Mouse (Mus musculus): Measurements from ENCODE around the gene Map3k12. TPM values are rescaled to one million over a fixed set of nuclear protein-coding genes. Genes with fewer than 3 reads are reported as not detected.

The Map3k12 gene
- polyA plus RNA-seq, 1 experiment from 2014 or later = 13.0 TPM

GRCm38 (mm10) chr15:102546677-102547427 lies 30.0 kb upstream of the Map3k12 start:
- Histone ChIP-seq H3K4me3 (ENCODE audit: low read depth, low read length) (no peak overlapping the region), H3K27ac (replicated peaks; ENCODE audit: low read depth, low read length) (no peak overlapping the region), H3K27me3 (replicated peaks; ENCODE audit: control insufficient read depth, insufficient read depth, low read length) (no peaks in the 10 kb centered on the region), H3K4me2 (ENCODE audit: low read depth, low read length) (no peak overlapping the region), H3K4me1 (ENCODE audit: control insufficient read depth, insufficient read depth, low read length) (no peaks in the 10 kb centered on the region), H3K9me3 (ENCODE audit: control insufficient read depth, low read length) (no peaks in the 10 kb centered on the region), H3K9ac (ENCODE audit: low read depth, low read length) (no peak overlapping the region), H3K36me3 (ENCODE audit: control insufficient read depth, insufficient read depth, low read length) (peaks cover 74% of the 10 kb centered on the region)
- DNase-seq (ENCODE audit: low spot score) (peak; percentile 77), ATAC-seq (ENCODE audit: low read depth) (peak; percentile 63; the same call in 1 of the 2 replicates)
- 84% methylated on average over 3 of the region's 3 CpGs for WGBS

GRCm38 (mm10) chr15:102546246-102546645 lies 29.4 kb upstream of the Map3k12 start:
- no peak overlapping the region for H3K4me3 ChIP-seq (ENCODE audit: low read depth, low read length)
- H3K36me3 ChIP-seq (ENCODE audit: control insufficient read depth, insufficient read depth, low read length) = peaks cover 74% of the 10 kb centered on the region
- H3K9me3 ChIP-seq (ENCODE audit: control insufficient read depth, low read length) = no peaks in the 10 kb centered on the region
- H3K4me2 ChIP-seq (ENCODE audit: low read depth, low read length) = no peak overlapping the region
- no peaks in the 10 kb centered on the region for H3K4me1 ChIP-seq (ENCODE audit: control insufficient read depth, insufficient read depth, low read length)
- DNase-seq (ENCODE audit: low spot score) = no peak
- no peaks in the 10 kb centered on the region for H3K27me3 ChIP-seq (replicated peaks; ENCODE audit: control insufficient read depth, insufficient read depth, low read length)
- H3K27ac ChIP-seq (replicated peaks; ENCODE audit: low read depth, low read length) = no peak overlapping the region
- no peak for ATAC-seq (ENCODE audit: low read depth)
- WGBS = 88% methylated on average over 3 of the region's 3 CpGs
- no peak overlapping the region for H3K9ac ChIP-seq (ENCODE audit: low read depth, low read length)

- Histone ChIP-seq H3K27me3 (replicated peaks; ENCODE audit: control insufficient read depth, insufficient read depth, low read length) (no peaks in the 10 kb centered on the region), H3K4me2 (ENCODE audit: low read depth, low read length) (no peak overlapping the region), H3K4me1 (ENCODE audit: control insufficient read depth, insufficient read depth, low read length) (no peaks in the 10 kb centered on the region), H3K9ac (ENCODE audit: low read depth, low read length) (no peak overlapping the region), H3K27ac (replicated peaks; ENCODE audit: low read depth, low read length) (no peak overlapping the region), H3K4me3 (ENCODE audit: low read depth, low read length) (no peak overlapping the region), H3K36me3 (ENCODE audit: control insufficient read depth, insufficient read depth, low read length) (peaks cover 83% of the 10 kb centered on the region), H3K9me3 (ENCODE audit: control insufficient read depth, low read length) (no peaks in the 10 kb centered on the region)
- no peak for ATAC-seq (ENCODE audit: low read depth)
- 93% methylated on average over 4 of the region's 4 CpGs for WGBS
- no peak for DNase-seq (ENCODE audit: low spot score)
Measured at GRCm38 (mm10) chr15:102544801-102545200, 27.9 kb upstream of the Map3k12 start.

- Histone ChIP-seq H3K9me3 (ENCODE audit: control insufficient read depth, low read length) (no peaks in the 10 kb centered on the region), H3K4me2 (ENCODE audit: low read depth, low read length) (no peak overlapping the region), H3K27ac (replicated peaks; ENCODE audit: low read depth, low read length) (no peak overlapping the region), H3K9ac (ENCODE audit: low read depth, low read length) (no peak overlapping the region), H3K27me3 (replicated peaks; ENCODE audit: control insufficient read depth, insufficient read depth, low read length) (no peaks in the 10 kb centered on the region), H3K4me1 (ENCODE audit: control insufficient read depth, insufficient read depth, low read length) (no peaks in the 10 kb centered on the region), H3K36me3 (ENCODE audit: control insufficient read depth, insufficient read depth, low read length) (peaks cover 83% of the 10 kb centered on the region), H3K4me3 (ENCODE audit: low read depth, low read length) (no peak overlapping the region)
- ATAC-seq (ENCODE audit: low read depth) (no peak), DNase-seq (ENCODE audit: low spot score) (no peak)
- 92% methylated on average over 7 of the region's 7 CpGs for WGBS
Measured at GRCm38 (mm10) chr15:102533926-102534325, 17.1 kb upstream of the Map3k12 start.

GRCm38 (mm10) chr15:102532106-102532900 lies 15.4 kb upstream of the Map3k12 start:
- no peaks in the 10 kb centered on the region for H3K27me3 ChIP-seq (replicated peaks; ENCODE audit: control insufficient read depth, insufficient read depth, low read length)
- H3K36me3 ChIP-seq (ENCODE audit: control insufficient read depth, insufficient read depth, low read length) = peaks cover 91% of the 10 kb centered on the region
- ATAC-seq (ENCODE audit: low read depth) = no peak

GRCm38 (mm10) chr15:102531586-102531985 lies 14.7 kb upstream of the Map3k12 start:
- Histone ChIP-seq H3K9ac (ENCODE audit: low read depth, low read length) (no peak overlapping the region), H3K36me3 (ENCODE audit: control insufficient read depth, insufficient read depth, low read length) (peaks cover 86% of the 10 kb centered on the region), H3K9me3 (ENCODE audit: control insufficient read depth, low read length) (no peaks in the 10 kb centered on the region), H3K27me3 (replicated peaks; ENCODE audit: control insufficient read depth, insufficient read depth, low read length) (no peaks in the 10 kb centered on the region), H3K27ac (replicated peaks; ENCODE audit: low read depth, low read length) (no peak overlapping the region), H3K4me2 (ENCODE audit: low read depth, low read length) (no peak overlapping the region), H3K4me1 (ENCODE audit: control insufficient read depth, insufficient read depth, low read length) (no peaks in the 10 kb centered on the region), H3K4me3 (ENCODE audit: low read depth, low read length) (no peak overlapping the region)
- ATAC-seq (ENCODE audit: low read depth) (no peak), DNase-seq (ENCODE audit: low spot score) (no peak)
- WGBS = 87% methylated on average over 4 of the region's 4 CpGs

More at GRCm38 (mm10) chr15:102532106-102532900, 15.4 kb upstream of the Map3k12 start:
- no peak overlapping the region for H3K4me3 ChIP-seq (ENCODE audit: low read depth, low read length)
- H3K9ac ChIP-seq (ENCODE audit: low read depth, low read length) = no peak overlapping the region
- WGBS = 94% methylated on average over 3 of the region's 3 CpGs
- DNase-seq (ENCODE audit: low spot score) = no peak
- no peaks in the 10 kb centered on the region for H3K4me1 ChIP-seq (ENCODE audit: control insufficient read depth, insufficient read depth, low read length)
- no peaks in the 10 kb centered on the region for H3K9me3 ChIP-seq (ENCODE audit: control insufficient read depth, low read length)
- H3K4me2 ChIP-seq (ENCODE audit: low read depth, low read length) = no peak overlapping the region
- no peak overlapping the region for H3K27ac ChIP-seq (replicated peaks; ENCODE audit: low read depth, low read length)

- no peak overlapping the region for H3K9ac ChIP-seq (ENCODE audit: low read depth, low read length)
- no peak overlapping the region for H3K4me2 ChIP-seq (ENCODE audit: low read depth, low read length)
- no peaks in the 10 kb centered on the region for H3K27me3 ChIP-seq (replicated peaks; ENCODE audit: control insufficient read depth, insufficient read depth, low read length)
- ATAC-seq (ENCODE audit: low read depth) = no peak
- no peak for DNase-seq (ENCODE audit: low spot score)
- H3K36me3 ChIP-seq (ENCODE audit: control insufficient read depth, insufficient read depth, low read length) = peaks cover 81% of the 10 kb centered on the region
- WGBS = 86% methylated on average over 4 of the region's 4 CpGs
- H3K27ac ChIP-seq (replicated peaks; ENCODE audit: low read depth, low read length) = no peak overlapping the region
- no peaks in the 10 kb centered on the region for H3K9me3 ChIP-seq (ENCODE audit: control insufficient read depth, low read length)
- no peak overlapping the region for H3K4me3 ChIP-seq (ENCODE audit: low read depth, low read length)
- no peaks in the 10 kb centered on the region for H3K4me1 ChIP-seq (ENCODE audit: control insufficient read depth, insufficient read depth, low read length)
Measured at GRCm38 (mm10) chr15:102530566-102530965, 13.7 kb upstream of the Map3k12 start.

GRCm38 (mm10) chr15:102528396-102528795 lies 11.5 kb upstream of the Map3k12 start:
- WGBS = 93% methylated on average over 1 of the region's 1 CpGs
- no peak for DNase-seq (ENCODE audit: low spot score)
- Histone ChIP-seq H3K27me3 (replicated peaks; ENCODE audit: control insufficient read depth, insufficient read depth, low read length) (no peaks in the 10 kb centered on the region), H3K4me1 (ENCODE audit: control insufficient read depth, insufficient read depth, low read length) (no peaks in the 10 kb centered on the region), H3K9me3 (ENCODE audit: control insufficient read depth, low read length) (no peaks in the 10 kb centered on the region), H3K36me3 (ENCODE audit: control insufficient read depth, insufficient read depth, low read length) (peaks cover 84% of the 10 kb centered on the region), H3K4me2 (ENCODE audit: low read depth, low read length) (no peak overlapping the region), H3K27ac (replicated peaks; ENCODE audit: low read depth, low read length) (no peak overlapping the region), H3K4me3 (ENCODE audit: low read depth, low read length) (no peak overlapping the region), H3K9ac (ENCODE audit: low read depth, low read length) (no peak overlapping the region)
- ATAC-seq (ENCODE audit: low read depth) = no peak

Data from embryonic facial prominence, embryonic 14.5 days (tissue).